Mouse (Mus musculus): ENCODE measurements at regions not wholly inside any gene's neighbourhood (a gene's known extent, or its start where the extent isn't known, plus 50 kb on each side); places are given as distances from the start of the nearest gene placed in this dataset.

GRCm38 (mm10) chr2:101080231-101080630, 544.3 kb upstream of the Rag2 start:
- Histone ChIP-seq H3K9me3 (no peaks in the 10 kb centered on the region), H3K4me2 (no peak overlapping the region), H3K4me3 (no peak overlapping the region), H3K4me1 (no peaks in the 10 kb centered on the region), H3K27ac (no peak overlapping the region), H3K36me3 (no peaks in the 10 kb centered on the region), H3K9ac (no peak overlapping the region), H3K27me3 (no peaks in the 10 kb centered on the region)
- ATAC-seq (ENCODE audit: borderline replicate concordance, extremely low read depth, low FRiP score, low TSS enrichment) = no peak
- 73% methylated on average over 1 of the region's 1 CpGs for WGBS

GRCm38 (mm10) chr2:101083813-101084212, 540.7 kb upstream of the Rag2 start:
- H3K4me1 ChIP-seq = no peaks in the 10 kb centered on the region
- no peaks in the 10 kb centered on the region for H3K9me3 ChIP-seq
- no peak overlapping the region for H3K9ac ChIP-seq
- H3K27ac ChIP-seq = no peak overlapping the region
- no peak overlapping the region for H3K4me2 ChIP-seq
- no peaks in the 10 kb centered on the region for H3K27me3 ChIP-seq
- ATAC-seq (ENCODE audit: borderline replicate concordance, extremely low read depth, low FRiP score, low TSS enrichment) = no peak
- H3K36me3 ChIP-seq = no peaks in the 10 kb centered on the region
- no peak overlapping the region for H3K4me3 ChIP-seq

DNA sequence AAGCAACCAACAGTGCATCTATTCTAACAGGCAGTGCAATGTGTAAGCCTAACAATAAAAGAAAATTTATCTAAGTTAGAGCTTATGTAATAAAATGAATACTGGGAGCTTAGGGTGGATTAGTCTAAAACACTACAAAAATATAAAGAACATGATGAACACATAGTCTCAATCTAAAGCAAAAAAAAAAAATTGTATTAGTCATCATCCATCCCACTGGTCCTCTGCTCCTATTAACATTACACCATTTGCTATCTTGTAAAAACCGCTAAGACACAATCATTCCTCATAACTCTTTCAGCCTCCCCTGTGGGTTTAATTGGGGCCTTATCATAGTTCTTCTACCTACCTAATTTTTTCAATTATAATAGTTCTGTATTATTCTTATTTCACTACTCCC, 539.9 kb upstream of the Rag2 start:
- H3K4me2 ChIP-seq = no peak overlapping the region
- no peak for ATAC-seq (ENCODE audit: borderline replicate concordance, extremely low read depth, low FRiP score, low TSS enrichment)
- H3K27ac ChIP-seq = no peak overlapping the region

GRCm38 (mm10) chr2:101107183-101107872, 517.2 kb upstream of the Rag2 start:
- Histone ChIP-seq H3K9me3 (no peaks in the 10 kb centered on the region), H3K4me3 (no peak overlapping the region), H3K27me3 (no peaks in the 10 kb centered on the region), H3K27ac (no peak overlapping the region), H3K9ac (no peak overlapping the region), H3K36me3 (no peaks in the 10 kb centered on the region), H3K4me2 (no peak overlapping the region), H3K4me1 (no peaks in the 10 kb centered on the region)
- ATAC-seq (ENCODE audit: borderline replicate concordance, extremely low read depth, low FRiP score, low TSS enrichment) = no peak
- WGBS = 68% methylated on average over 1 of the region's 1 CpGs

More for the DNA sequence above, 539.9 kb upstream of the Rag2 start:
- Histone ChIP-seq H3K4me3 (no peak overlapping the region), H3K9ac (no peak overlapping the region), H3K9me3 (no peaks in the 10 kb centered on the region), H3K36me3 (no peaks in the 10 kb centered on the region), H3K4me1 (no peaks in the 10 kb centered on the region), H3K27me3 (no peaks in the 10 kb centered on the region)
- 60% methylated on average over 1 of the region's 1 CpGs for WGBS

- no peak for ATAC-seq (ENCODE audit: borderline replicate concordance, extremely low read depth, low FRiP score, low TSS enrichment)
- WGBS = 16% methylated on average over 1 of the region's 1 CpGs
Measured at GRCm38 (mm10) chr2:101136867-101137266, 487.7 kb upstream of the Rag2 start.

DNA sequence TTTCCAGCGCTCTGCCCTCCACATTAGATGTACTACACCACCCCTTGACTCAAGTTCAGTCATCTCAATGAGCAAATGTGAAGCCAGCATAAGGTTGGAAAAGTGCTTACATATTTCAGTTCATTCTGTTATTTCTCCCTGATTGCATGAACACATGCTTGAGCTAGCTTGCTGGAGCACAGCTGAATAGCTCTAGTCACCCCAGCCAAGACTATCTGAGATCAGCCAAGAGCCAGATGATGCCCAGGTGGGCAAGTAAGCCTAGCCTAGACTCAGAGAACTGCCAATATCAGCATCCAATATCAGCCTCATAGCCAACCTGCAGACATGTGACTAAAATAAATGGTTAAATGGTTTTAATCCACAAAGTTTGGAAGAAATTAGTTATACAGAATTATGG, 484.6 kb upstream of the Rag2 start:
- 90% methylated on average over 1 of the region's 1 CpGs for WGBS
- Histone ChIP-seq H3K27ac (no peak overlapping the region), H3K4me2 (no peak overlapping the region), H3K4me1 (no peaks in the 10 kb centered on the region), H3K36me3 (no peaks in the 10 kb centered on the region), H3K9me3 (no peaks in the 10 kb centered on the region), H3K4me3 (no peak overlapping the region), H3K9ac (no peak overlapping the region), H3K27me3 (no peaks in the 10 kb centered on the region)
- no peak for ATAC-seq (ENCODE audit: borderline replicate concordance, extremely low read depth, low FRiP score, low TSS enrichment)

More at GRCm38 (mm10) chr2:101136867-101137266, 487.7 kb upstream of the Rag2 start:
- H3K4me2 ChIP-seq = no peak overlapping the region
- H3K9ac ChIP-seq = no peak overlapping the region
- no peaks in the 10 kb centered on the region for H3K9me3 ChIP-seq
- H3K4me1 ChIP-seq = no peaks in the 10 kb centered on the region
- H3K27ac ChIP-seq = no peak overlapping the region
- H3K36me3 ChIP-seq = no peaks in the 10 kb centered on the region
- no peaks in the 10 kb centered on the region for H3K27me3 ChIP-seq
- no peak overlapping the region for H3K4me3 ChIP-seq

DNA sequence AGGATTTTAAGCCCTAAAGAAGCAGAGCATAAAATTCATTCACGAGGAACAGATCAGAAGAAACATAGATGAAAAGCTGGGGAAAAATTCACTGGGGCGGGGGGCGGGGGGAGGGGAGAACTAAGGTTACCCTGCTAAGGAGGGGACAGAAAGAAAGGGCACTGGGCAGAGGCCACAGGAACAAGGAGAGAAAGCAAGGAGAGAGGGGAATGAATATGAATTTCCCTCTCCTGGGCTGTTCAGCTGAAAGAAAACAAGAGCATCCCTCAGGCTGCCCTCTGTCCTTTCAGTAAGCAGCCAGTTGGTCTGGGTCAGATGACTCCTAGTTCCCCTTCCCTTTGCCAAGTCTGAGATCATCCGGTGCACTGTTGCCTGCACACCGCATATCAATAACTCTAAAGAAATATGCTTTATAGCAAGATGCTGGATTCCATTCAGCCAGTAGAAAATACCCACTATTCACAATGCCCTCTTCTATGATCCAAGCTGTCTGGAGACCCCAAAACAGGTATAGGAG, 467.7 kb upstream of the Rag2 start:
- H3K36me3 ChIP-seq = no peaks in the 10 kb centered on the region
- no peaks in the 10 kb centered on the region for H3K9me3 ChIP-seq
- H3K4me3 ChIP-seq = no peak overlapping the region
- no peaks in the 10 kb centered on the region for H3K4me1 ChIP-seq
- H3K27ac ChIP-seq = no peak overlapping the region
- no peak overlapping the region for H3K4me2 ChIP-seq
- H3K27me3 ChIP-seq = no peaks in the 10 kb centered on the region
- H3K9ac ChIP-seq = no peak overlapping the region
- no peak for ATAC-seq (ENCODE audit: borderline replicate concordance, extremely low read depth, low FRiP score, low TSS enrichment)
- WGBS = 61% methylated on average over 5 of the region's 5 CpGs

DNA sequence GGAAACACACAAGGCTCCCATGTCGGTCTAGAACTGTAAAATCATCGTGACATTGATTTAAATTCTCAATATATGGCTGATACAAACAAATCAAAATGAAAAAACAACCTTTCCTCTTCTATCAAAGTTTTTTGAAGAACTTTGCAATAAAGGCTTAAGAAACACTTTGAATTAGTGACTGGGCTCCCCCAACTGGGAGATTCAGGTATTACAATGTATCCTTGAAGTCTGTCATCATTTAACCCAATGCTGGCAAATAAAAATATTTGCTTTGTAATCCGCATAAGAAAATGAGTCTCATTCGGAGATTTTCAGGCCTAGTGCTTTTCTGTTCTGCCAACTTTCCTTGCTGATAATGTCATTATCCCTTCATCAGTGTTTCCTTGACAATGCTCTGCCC, 465.2 kb upstream of the Rag2 start:
- 17% methylated on average over 4 of the region's 4 CpGs for WGBS
- no peak overlapping the region for H3K27ac ChIP-seq
- H3K27me3 ChIP-seq = no peaks in the 10 kb centered on the region
- no peaks in the 10 kb centered on the region for H3K36me3 ChIP-seq
- H3K9ac ChIP-seq = no peak overlapping the region
- no peaks in the 10 kb centered on the region for H3K9me3 ChIP-seq
- no peak overlapping the region for H3K4me2 ChIP-seq
- ATAC-seq (ENCODE audit: borderline replicate concordance, extremely low read depth, low FRiP score, low TSS enrichment) = no peak
- H3K4me1 ChIP-seq = no peaks in the 10 kb centered on the region
- no peak overlapping the region for H3K4me3 ChIP-seq

GRCm38 (mm10) chr2:101165942-101166341, 458.6 kb upstream of the Rag2 start:
- Histone ChIP-seq H3K9me3 (no peaks in the 10 kb centered on the region), H3K4me3 (no peak overlapping the region), H3K27me3 (no peaks in the 10 kb centered on the region), H3K27ac (no peak overlapping the region), H3K9ac (no peak overlapping the region), H3K36me3 (no peaks in the 10 kb centered on the region), H3K4me2 (no peak overlapping the region), H3K4me1 (no peaks in the 10 kb centered on the region)
- 74% methylated on average over 6 of the region's 6 CpGs for WGBS
- ATAC-seq (ENCODE audit: borderline replicate concordance, extremely low read depth, low FRiP score, low TSS enrichment) = no peak

- WGBS = 31% methylated on average over 6 of the region's 6 CpGs
- Histone ChIP-seq H3K27ac (no peak overlapping the region), H3K4me1 (no peaks in the 10 kb centered on the region), H3K9ac (no peak overlapping the region), H3K27me3 (no peaks in the 10 kb centered on the region), H3K4me2 (no peak overlapping the region), H3K9me3 (no peaks in the 10 kb centered on the region), H3K4me3 (no peak overlapping the region), H3K36me3 (no peaks in the 10 kb centered on the region)
- ATAC-seq (ENCODE audit: borderline replicate concordance, extremely low read depth, low FRiP score, low TSS enrichment) = no peak
Measured at GRCm38 (mm10) chr2:101172806-101173205, 451.7 kb upstream of the Rag2 start.

- Histone ChIP-seq H3K27ac (no peak overlapping the region), H3K27me3 (no peaks in the 10 kb centered on the region), H3K4me2 (no peak overlapping the region), H3K9me3 (no peaks in the 10 kb centered on the region), H3K4me1 (no peaks in the 10 kb centered on the region), H3K9ac (no peak overlapping the region), H3K4me3 (no peak overlapping the region), H3K36me3 (no peaks in the 10 kb centered on the region)
- no peak for ATAC-seq (ENCODE audit: borderline replicate concordance, extremely low read depth, low FRiP score, low TSS enrichment)
- 71% methylated on average over 3 of the region's 3 CpGs for WGBS
Measured at GRCm38 (mm10) chr2:101175124-101175523, 449.4 kb upstream of the Rag2 start.

DNA sequence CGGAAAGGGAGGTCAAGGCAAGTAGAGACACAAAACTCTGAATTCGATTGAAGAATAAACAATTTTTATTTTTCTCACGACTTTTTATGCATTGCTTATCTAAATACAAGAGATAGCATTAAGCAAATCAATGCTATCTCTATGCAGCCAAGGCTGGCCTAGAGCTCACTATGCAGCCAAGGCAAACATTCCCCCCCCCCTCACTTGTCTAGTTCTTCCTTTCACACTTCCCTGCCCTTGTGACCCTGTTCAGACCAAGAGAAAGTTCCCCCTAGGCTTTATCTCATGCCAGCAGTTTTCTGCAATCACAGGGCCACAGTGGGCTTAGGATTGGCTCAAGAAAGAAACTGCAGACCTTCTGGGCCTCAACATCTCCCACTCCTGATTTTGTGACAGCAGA, 417.9 kb upstream of the Rag2 start:
- no peaks in the 10 kb centered on the region for H3K36me3 ChIP-seq
- H3K9ac ChIP-seq = no peak overlapping the region
- H3K27me3 ChIP-seq = no peaks in the 10 kb centered on the region
- no peak overlapping the region for H3K4me2 ChIP-seq
- no peak overlapping the region for H3K27ac ChIP-seq
- H3K4me3 ChIP-seq = no peak overlapping the region
- no peaks in the 10 kb centered on the region for H3K4me1 ChIP-seq
- 47% methylated on average over 3 of the region's 3 CpGs for WGBS
- no peak for ATAC-seq (ENCODE audit: borderline replicate concordance, extremely low read depth, low FRiP score, low TSS enrichment)
- H3K9me3 ChIP-seq = no peaks in the 10 kb centered on the region

DNA sequence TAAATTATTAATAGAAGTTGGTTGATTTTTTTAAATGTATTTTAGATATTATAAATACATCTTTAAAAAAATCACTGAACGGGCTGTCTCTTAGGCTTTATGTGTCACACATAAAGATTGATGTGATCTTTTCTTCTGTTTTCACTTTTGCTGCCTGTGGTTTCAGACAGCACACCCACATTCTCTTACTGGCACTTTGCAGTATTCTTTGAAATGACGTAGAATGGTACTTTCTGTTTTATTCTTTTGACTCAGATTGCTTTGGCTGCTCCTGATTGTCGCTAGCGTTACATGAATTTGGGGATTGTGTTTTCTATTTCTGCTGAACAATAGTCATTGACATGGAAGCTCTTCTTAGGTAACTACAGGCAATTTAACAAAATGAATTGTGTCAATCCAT, 415.4 kb upstream of the Rag2 start:
- no peaks in the 10 kb centered on the region for H3K27me3 ChIP-seq
- no peaks in the 10 kb centered on the region for H3K9me3 ChIP-seq
- WGBS = 77% methylated on average over 4 of the region's 4 CpGs
- no peak for ATAC-seq (ENCODE audit: borderline replicate concordance, extremely low read depth, low FRiP score, low TSS enrichment)
- no peak overlapping the region for H3K4me2 ChIP-seq
- no peak overlapping the region for H3K27ac ChIP-seq
- no peak overlapping the region for H3K9ac ChIP-seq
- H3K4me1 ChIP-seq = no peaks in the 10 kb centered on the region
- no peaks in the 10 kb centered on the region for H3K36me3 ChIP-seq
- H3K4me3 ChIP-seq = no peak overlapping the region

All from lung, embryonic 15.5 days (tissue).